Mouse (Mus musculus): ENCODE data around the gene Atp6v0e.

The Atp6v0e gene

GRCm38 (mm10) chr17:26662978-26663683 is at the start of gene Atp6v0e:
Gene Atp6v0e (plus strand): TSS chr17:26663231.
- 2% methylated on average over 28 of the region's 28 CpGs for WGBS

- 30% methylated on average over 6 of the region's 6 CpGs for WGBS
These were observed 48.7 kb upstream of the Atp6v0e start for GRCm38 (mm10) chr17:26614286-26614685.

- WGBS, result 69% methylated on average over 9 of the region's 9 CpGs
These were observed 48.1 kb upstream of the Atp6v0e start for GRCm38 (mm10) chr17:26614708-26615486.

DNA sequence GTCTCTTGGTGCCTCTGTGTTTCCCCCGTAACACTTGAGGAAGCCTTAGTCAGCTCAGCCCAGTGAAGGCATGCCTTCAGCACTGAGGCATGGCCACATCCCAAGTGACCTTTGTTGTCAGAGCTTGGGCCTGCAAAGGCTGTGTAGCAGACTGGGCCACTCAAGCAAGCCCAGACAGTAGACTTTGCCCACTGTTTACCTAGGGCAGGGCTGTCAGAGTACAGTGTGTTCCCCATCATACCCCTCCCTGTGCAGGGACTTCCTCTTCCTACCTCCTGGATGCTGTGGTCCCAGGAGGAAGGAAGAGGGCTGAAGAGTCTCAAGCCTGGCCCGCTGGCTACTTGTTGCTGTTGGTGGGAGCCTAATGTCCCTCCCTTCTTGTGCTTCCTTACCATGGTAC is 46.3 kb upstream of the Atp6v0e start:
- 76% methylated on average over 2 of the region's 2 CpGs for WGBS

DNA sequence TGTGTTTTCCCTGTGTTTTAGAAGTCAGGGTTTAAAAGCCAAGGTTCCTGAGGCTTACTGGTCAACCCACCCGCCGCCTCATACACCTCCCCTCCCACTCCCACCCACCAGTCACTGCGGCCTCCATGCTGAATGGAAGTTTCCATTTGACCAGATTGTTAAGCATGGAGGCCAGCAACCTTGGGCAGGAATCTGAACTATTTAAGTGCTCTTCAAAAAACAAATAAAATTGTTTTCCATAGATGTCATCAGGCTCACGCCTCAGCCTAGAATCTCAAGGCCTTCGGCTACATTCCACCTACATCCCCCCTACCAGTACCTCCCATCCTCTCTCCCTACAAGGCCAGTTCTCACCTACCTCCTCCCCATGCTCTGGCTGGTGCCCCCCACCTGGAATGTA is 44.5 kb upstream of the Atp6v0e start:
- WGBS, result 82% methylated on average over 5 of the region's 5 CpGs

GRCm38 (mm10) chr17:26619577-26619976 is 43.5 kb upstream of the Atp6v0e start:
- 33% methylated on average over 6 of the region's 6 CpGs for WGBS

GRCm38 (mm10) chr17:26620292-26620691 is 42.7 kb upstream of the Atp6v0e start:
- 69% methylated on average over 6 of the region's 6 CpGs for WGBS

DNA sequence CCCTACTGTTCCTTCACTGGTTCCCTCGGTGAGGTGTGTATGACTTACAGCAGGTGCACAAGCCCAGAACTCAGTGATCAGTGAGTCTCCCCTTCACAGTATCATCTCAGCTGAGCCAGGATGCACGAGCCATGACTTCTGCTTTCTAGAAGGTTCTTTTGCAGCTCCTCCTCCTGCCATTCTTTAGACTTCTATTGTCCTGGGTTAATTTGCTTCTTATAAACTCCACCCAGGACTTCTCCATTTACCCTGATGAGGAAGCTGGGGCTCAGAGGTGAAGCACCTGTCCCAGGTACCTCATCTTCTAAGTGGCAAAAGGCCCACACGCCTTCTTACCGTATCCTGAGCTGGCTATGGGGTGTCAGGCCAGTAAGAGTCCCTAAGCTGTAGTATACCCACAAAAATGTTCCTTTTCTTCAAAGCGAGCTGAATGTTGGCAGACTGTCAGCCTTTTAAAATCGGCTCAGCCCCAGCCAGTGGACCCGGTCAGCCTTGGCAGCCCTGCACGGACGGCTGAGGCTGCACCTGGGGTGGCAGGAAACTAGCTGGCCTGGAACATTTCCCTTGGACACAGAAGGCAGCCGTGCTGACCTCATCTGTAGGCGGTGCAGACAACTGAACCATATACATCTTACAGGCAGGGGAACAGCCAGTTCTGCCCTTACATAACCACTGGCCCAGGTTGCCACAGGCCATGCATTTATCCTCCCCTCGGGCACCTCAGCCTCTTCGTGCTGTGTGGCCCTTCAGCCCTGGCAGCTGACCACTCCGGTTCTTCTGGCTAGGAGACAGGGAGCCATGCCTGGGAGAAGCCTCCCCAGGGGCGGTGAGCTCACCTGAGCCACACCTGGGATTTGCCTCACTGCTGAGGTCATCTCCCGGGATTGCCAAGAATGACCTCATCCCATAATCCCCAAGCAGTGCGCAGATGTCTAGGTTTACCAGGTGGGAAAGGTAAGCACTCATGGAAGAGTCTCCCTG is 42.0 kb upstream of the Atp6v0e start:
- WGBS, result 37% methylated on average over 17 of the region's 17 CpGs

DNA sequence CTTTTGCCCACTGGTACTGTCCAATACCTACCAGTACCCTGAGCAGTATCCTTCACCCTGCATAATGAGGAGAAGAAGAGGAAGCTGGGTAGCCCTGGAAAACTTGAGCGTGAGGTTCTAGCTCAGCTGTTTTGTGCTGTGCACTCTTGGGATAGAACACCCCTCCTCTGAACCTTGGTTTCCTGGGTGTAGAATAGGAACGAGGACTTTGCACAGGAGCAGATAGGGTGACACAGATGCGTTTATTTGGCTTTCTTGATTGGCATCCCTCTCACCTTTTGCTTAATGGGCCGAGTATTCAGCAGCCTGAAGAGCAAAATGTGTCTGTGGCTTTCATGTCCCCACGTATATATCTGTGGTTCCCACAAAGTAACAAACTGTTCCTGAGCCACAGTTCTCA is 41.1 kb upstream of the Atp6v0e start:
- 87% methylated on average over 5 of the region's 5 CpGs for WGBS

DNA sequence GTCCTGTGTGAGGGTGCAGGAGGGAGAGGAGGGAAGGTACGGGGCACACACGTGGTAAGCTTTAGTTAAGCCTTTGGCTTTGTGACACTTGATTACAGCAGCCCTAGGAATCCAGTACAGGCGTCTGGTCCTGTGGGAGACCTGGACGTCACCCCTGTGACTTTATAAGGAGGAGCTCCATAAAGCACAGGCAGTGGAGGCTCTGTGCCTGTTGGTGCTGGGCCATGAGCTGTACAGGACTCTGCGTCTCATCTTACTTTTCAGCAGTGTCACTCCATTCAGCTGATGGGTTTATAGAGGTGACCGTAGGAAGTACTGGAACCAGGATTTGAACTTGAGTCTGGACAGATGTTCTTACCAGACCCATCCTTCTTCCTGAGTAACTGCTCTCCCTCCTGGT is 39.0 kb upstream of the Atp6v0e start:
- 94% methylated on average over 6 of the region's 6 CpGs for WGBS

GRCm38 (mm10) chr17:26624999-26625398 is 38.0 kb upstream of the Atp6v0e start:
- WGBS, result 80% methylated on average over 10 of the region's 10 CpGs

GRCm38 (mm10) chr17:26625521-26626010 is 37.5 kb upstream of the Atp6v0e start:
- 90% methylated on average over 2 of the region's 2 CpGs for WGBS

GRCm38 (mm10) chr17:26628479-26628878 is 34.6 kb upstream of the Atp6v0e start:
- WGBS, result 70% methylated on average over 6 of the region's 6 CpGs

- 69% methylated on average over 3 of the region's 3 CpGs for WGBS
These were observed 34.1 kb upstream of the Atp6v0e start for GRCm38 (mm10) chr17:26628936-26629335.

- 47% methylated on average over 8 of the region's 8 CpGs for WGBS
These were observed 31.2 kb upstream of the Atp6v0e start for GRCm38 (mm10) chr17:26631811-26632327.

- WGBS, result 73% methylated on average over 9 of the region's 9 CpGs
These were observed 29.8 kb upstream of the Atp6v0e start for GRCm38 (mm10) chr17:26633186-26633585.

- WGBS, result 84% methylated on average over 9 of the region's 9 CpGs
These were observed 29.1 kb upstream of the Atp6v0e start for GRCm38 (mm10) chr17:26633926-26634325.

DNA sequence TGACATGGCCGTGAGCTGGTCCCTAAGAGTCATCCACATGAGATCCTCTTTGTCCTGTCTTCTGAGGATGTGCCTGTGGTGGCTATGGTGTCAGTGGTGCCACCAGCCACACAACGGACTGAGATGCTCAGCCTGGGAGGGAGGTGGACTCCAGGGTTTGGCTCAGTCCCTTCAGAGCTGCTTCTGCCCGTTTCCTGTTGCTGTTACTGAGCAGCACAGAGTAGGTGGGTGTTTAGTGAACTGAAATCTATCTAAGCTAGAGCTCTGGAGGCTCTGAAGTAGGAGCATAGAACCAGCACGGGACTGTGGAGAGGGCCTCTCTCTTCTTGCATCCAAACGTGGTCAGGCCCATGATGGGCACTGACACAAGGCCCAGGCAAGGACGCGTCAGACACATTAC is 28.5 kb upstream of the Atp6v0e start:
- 64% methylated on average over 7 of the region's 7 CpGs for WGBS

GRCm38 (mm10) chr17:26635951-26636350 is 27.1 kb upstream of the Atp6v0e start:
- WGBS, result 90% methylated on average over 7 of the region's 7 CpGs

DNA sequence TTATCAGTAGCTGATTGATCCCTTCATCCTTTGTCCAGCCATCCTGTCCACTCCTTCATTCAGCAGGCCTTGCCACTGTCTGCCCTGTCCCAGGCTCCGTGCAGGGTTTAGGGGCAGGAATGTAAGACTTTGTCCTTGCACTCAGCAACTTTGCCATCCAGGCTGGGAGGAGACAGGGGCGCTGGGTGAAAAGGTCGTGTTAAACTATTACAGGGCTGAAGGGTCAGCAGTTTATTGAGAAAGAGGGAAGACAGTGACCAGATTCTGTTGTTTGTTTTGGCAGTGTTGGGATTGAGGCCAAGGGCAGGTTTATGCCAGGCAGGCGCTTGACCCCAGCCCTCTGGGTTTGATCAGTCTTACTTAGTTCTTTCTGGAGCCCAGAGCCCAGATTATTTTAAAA is 25.2 kb upstream of the Atp6v0e start:
- WGBS, result 83% methylated on average over 4 of the region's 4 CpGs

DNA sequence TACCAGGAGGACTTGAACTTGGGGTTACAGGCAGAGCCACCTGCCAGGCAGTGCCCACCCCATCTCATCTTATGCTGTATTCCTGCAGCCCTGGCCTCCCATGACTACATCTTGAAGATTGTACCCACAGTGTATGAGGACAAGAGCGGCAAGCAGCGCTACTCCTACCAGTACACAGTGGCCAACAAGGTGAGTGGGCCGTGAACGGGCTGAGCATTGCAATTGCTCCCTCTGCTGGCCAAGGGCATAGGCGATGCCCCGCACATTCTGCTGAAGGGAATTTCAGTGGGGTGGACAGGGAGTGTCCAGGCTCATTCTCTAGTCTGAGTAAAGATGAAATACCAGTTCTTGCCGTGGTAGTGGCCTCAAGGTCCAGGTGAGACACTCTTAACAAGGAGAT is 24.4 kb upstream of the Atp6v0e start:
- WGBS, result 11% methylated on average over 7 of the region's 7 CpGs

DNA sequence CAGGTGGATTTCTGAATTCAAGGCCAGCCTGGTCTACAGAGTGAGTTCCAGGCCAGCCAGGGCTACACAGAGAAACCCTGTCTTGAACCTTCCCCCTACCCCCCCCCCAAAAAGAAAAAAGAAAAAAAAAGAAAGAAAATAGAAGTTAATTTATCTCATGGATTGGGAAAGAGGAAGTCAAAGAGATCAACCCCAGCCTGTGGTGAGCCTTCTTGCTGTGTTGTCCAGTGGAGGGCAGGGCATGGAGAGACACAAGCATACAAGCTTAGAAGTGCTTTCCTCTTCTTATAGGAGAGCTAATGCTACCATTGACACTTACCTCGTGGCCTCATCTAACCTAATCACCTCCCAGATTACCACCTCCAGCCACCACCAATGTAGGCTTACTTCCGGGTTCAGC is 23.2 kb upstream of the Atp6v0e start:
- 88% methylated on average over 2 of the region's 2 CpGs for WGBS

Data from cerebral cortex, adult 2 months (tissue).